Mouse (Mus musculus): ENCODE data around the gene Mageb3.

- no peak for TF ChIP-seq CTCF (IDR thresholded peaks at IDR 0.05; ENCODE audit: low read depth, low read length)
- no peak for TF ChIP-seq POLR2A (IDR thresholded peaks at IDR 0.05; ENCODE audit: borderline replicate concordance, low read depth, low read length)
Observed at GRCm38 (mm10) chr2:121955765-121956223, at the start of gene Mageb3, which contains the start of gene Ctdspl2.
